Mouse (Mus musculus) skeletal muscle tissue, postnatal 0 days (tissue): ENCODE data around the gene Gm28308. TPM values are rescaled to one million over a fixed set of nuclear protein-coding genes. Genes with fewer than 3 reads are reported as not detected.

Experiments
- polyA plus RNA-seq: library from polyadenylated mRNA; unstranded; fragments of >200 nt; fragmentation: Nextera tagmentation; extraction: Ambion mirVana; gene quantifications from 2 replicates; pipeline ENCODE4 v1.2.1, GENCODE M21; 2015

Gm28308 gene
- polyA plus RNA-seq, result not detected in 2 replicates

DNA sequence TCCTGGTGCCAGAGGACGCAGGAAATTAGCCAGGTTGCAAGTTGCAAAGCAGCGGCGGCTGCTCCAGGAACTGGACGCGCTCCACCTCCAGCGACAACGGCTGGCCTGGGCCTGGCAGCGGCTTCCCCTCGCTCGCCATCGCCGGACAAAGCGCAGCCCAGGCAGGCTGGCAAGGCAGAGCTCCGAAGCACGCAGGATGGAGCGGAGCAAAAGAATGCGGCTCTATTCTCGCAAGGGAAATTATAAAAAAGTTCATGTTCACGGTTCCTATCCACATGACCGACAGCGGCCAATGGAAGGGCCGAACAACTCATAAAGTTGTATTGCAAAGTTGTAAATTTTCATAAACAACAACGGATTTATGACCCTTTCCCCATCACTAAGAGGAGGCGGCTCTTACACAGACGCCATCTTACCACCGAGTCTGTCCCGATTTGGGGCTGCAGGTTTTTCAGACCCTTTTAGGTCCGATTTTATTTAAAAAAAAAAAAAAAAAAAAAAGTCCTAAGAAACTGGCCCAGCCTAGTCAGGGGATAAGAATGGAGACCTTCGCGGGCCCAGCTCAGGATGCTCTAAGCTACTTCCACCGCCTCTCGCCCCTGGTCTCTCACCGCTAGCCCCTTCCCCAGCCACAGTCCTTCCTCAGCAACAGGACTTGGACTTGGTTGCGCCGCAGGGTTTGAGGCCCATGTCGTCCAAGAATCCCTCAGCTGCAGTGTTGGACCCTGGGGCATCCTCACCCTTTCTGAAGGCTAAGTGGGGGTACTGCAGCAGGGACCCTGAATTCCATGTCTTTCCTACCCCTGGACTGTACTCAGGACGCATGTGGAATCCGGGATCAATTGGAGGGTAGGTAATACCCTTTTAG lies at the start of gene Gm28308, which contains the start of gene Hoxa3:
Gm28308 (minus strand) TSS at position 221 of the 868 bp plus-strand sequence.
Hoxa3 (minus strand) TSS at position 218 of the 868 bp plus-strand sequence.

GRCm38 (mm10) chr6:52260654-52261575 lies 47.8 kb upstream of the Gm28308 start, which contains the start of gene Hoxa13:
TSS of gene Hoxa13 (minus strand) at chr6:52260880.

GRCm38 (mm10) chr6:52245757-52246142 lies 32.6 kb upstream of the Gm28308 start, which contains the start of gene Hoxa11:
TSS of gene Hoxa11 (minus strand) at chr6:52245810.

GRCm38 (mm10) chr6:52240389-52241000 lies 27.4 kb upstream of the Gm28308 start, which contains the start of gene Hoxa10:
TSS of gene Hoxa10 (minus strand) at chr6:52240854.

GRCm38 (mm10) chr6:52230516-52231165 lies 17.5 kb upstream of the Gm28308 start, which contains the start of gene Hoxa9:
TSS of gene Hoxa9 (minus strand) at chr6:52231089.

GRCm38 (mm10) chr6:52221337-52221992 lies 8.3 kb upstream of the Gm28308 start, which contains the start of gene Hoxa7:
TSS of gene Hoxa7 (minus strand) at chr6:52221854.

GRCm38 (mm10) chr6:52208072-52208867 lies 4.9 kb downstream of the Gm28308 start, which contains the start of gene Hoxa6:
TSS of gene Hoxa6 (minus strand) at chr6:52208722.

GRCm38 (mm10) chr6:52204050-52204752 lies 8.9 kb downstream of the Gm28308 start, which contains the start of gene Hoxa5:
TSS of gene Hoxa5 (minus strand) at chr6:52204587.

DNA sequence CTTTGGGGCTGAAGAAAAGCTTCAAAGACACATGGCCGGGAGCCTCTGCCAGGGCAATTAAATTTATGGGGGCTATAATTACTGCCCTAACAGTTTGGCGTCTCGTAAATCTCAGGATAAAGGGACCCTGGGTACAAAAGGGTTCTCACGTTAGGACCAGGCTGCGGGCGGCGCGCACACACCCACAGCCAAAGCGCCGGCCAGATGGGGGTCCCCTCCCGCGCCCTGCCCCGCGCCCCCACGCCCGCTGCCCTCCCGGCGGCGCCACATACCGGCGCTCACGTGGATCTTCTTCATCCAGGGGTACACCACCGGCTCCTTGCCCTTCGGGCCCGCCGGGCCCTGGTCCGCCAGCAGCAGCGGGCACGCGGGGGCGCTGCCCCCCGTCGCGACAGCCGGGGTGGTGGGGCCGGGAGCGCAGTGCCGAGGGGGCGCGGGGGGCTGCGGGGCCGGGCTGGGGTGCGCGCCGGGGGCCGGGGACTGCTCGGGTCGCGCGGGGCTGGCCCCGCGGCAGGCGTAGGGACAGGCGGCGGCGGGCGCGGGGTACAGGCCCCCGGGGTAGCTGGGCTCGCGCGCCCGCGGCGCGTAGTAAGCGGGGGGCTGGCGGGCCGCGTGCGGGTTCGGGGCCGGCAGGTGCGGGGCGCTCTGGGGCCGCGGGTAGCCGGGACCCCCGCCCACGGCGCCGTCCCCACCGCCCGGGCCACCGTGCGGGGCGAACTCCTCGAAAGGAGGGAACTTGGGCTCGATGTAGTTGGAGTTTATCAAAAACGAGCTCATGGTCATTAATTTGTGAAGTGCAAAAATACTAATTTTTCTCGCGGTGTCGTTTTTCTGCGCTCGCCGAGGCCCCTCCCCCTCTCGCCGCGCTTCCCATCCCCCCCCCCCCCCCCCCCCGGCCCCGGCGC lies 22.0 kb downstream of the Gm28308 start, which contains the start of gene Hoxa4:
Hoxa4 (minus strand) TSS at position 848 of the 905 bp plus-strand sequence.

DNA sequence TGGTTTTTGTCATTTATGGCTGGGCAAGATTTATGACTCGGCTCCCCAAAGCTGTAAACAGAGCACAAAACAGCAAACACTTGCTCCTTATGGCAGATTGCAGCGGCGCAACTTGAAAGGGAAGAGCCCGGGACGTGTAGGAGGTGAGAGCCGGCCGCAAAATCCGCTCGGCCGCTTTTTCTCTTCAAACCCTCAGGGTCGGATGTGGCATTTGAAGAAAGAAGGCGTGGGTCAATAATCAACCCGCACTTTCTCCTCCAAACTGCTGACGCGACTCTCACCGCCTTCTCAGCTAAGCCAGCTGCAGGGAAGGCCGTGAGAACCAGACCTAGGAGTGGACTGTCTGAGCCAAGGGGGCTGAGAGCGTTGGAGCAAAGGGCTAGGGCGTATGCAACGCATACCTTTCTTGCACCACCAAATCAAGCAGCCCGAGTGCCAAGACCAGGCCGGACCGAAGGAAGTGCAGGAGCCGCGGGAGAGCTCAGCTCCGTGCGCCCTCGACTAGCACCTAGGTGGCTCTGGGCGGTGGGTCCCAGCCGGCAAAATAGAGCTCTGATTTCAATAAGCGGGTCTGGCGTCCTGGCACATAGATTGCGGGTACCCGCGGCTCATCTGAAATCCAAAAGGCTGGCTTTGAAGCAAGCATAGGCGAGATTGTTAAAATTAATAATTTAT lies 35.9 kb downstream of the Gm28308 start, which contains the start of gene 5730596B20Rik:
5730596B20Rik (plus strand) TSS at position 438 of the 675 bp plus-strand sequence.

GRCm38 (mm10) chr6:52164626-52165440 lies 48.3 kb downstream of the Gm28308 start, which contains the start of gene Hoxa2:
TSS of gene Hoxa2 (minus strand) at chr6:52164831.

GRCm38 (mm10) chr6:52158276-52159051 lies 54.7 kb downstream of the Gm28308 start, which contains the start of gene Hoxa1:
TSS of gene Hoxa1 (minus strand) at chr6:52158317.

